Mouse (Mus musculus) stomach, postnatal 0 days (tissue): Measurements from ENCODE around the gene Ccdc39. TPM values are rescaled to one million over a fixed set of nuclear protein-coding genes. Genes with fewer than 3 reads are reported as not detected.

Source experiments
- ATAC-seq: fragments of 200-750 bp; cut with Nextera tagmentation; 2 replicates; pipeline ENCODE4 v1.8.0; 2017; ENCODE audit not compliant: low FRiP score, low TSS enrichment
- DNase-seq: peaks from one replicate; pipeline ENCODE4 v3.0.0-alpha.2; 2016; ENCODE audit warnings: low spot score
- H3K27ac ChIP-seq: fragments of 300-500 bp; sonication (generic); replicated peaks from 2 replicates; pipeline ENCODE4 v1.5.1; 2014; ENCODE audit warnings: mild to moderate bottlenecking, control low read depth
- H3K27me3 ChIP-seq: fragments of 300-500 bp; sonication (generic); 2 replicates; pipeline ENCODE4 v1.6.1; 2014; ENCODE audit warnings: low read length; ENCODE audit not compliant: control insufficient read depth, insufficient read depth
- H3K36me3 ChIP-seq: fragments of 300-500 bp; sonication (generic); 2 replicates; pipeline ENCODE4 v1.6.1; 2014; ENCODE audit warnings: low read length, mixed read lengths; ENCODE audit not compliant: control insufficient read depth, insufficient read depth
- H3K4me1 ChIP-seq: fragments of 300-500 bp; sonication (generic); replicated peaks from 2 replicates; pipeline ENCODE4 v1.6.1; 2014; ENCODE audit warnings: antibody characterized with exemption; ENCODE audit not compliant: control insufficient read depth, insufficient read depth
- H3K4me2 ChIP-seq: fragments of 300-500 bp; sonication (generic); replicated peaks from 2 replicates; pipeline ENCODE4 v1.6.1; 2014; ENCODE audit warnings: low read depth, mild to moderate bottlenecking, control low read depth, moderate library complexity
- H3K4me3 ChIP-seq: fragments of 300-500 bp; sonication (generic); 2 replicates; pipeline ENCODE4 v1.5.1; 2014; ENCODE audit warnings: low read depth, low read length, control low read depth
- H3K9ac ChIP-seq: fragments of 300-500 bp; sonication (generic); 2 replicates; pipeline ENCODE4 v1.6.1; 2014; ENCODE audit warnings: mild to moderate bottlenecking, low read length, control low read depth, mixed read lengths
- H3K9me3 ChIP-seq: fragments of 300-500 bp; sonication (generic); 2 replicates; pipeline ENCODE4 v1.6.1; 2016; ENCODE audit warnings: low read length; ENCODE audit not compliant: control insufficient read depth
- CTCF ChIP-seq: IDR thresholded peaks from 2 replicates; pipeline ENCODE4 v1.5.1; 2016; ENCODE audit warnings: antibody characterized with exemption, low read depth, mild to moderate bottlenecking, moderate library complexity
- EP300 ChIP-seq: optimal IDR thresholded peaks from 2 replicates; pipeline ENCODE3; 2016; ENCODE audit warnings: antibody characterized with exemption
- WGBS: fragments of 180-500 bp; shearing (Covaris S2); extraction: QIAGEN DNeasy Blood & Tissue Kit; methylation state at CpG from one replicate; pipeline ENCODE4 v1.1.7; 2014; 5-methylcytosine and 5-hydroxymethylcytosine counted together
- polyA plus RNA-seq: library from polyadenylated mRNA; unstranded; fragments of >200 nt; fragmentation: Nextera tagmentation; extraction: Ambion mirVana; gene quantifications from 2 replicates; pipeline ENCODE4 v1.2.1, GENCODE M21; 2015

Ccdc39 gene
- polyA plus RNA-seq, 1 experiment from 2014 or later = 0.80 TPM

DNA sequence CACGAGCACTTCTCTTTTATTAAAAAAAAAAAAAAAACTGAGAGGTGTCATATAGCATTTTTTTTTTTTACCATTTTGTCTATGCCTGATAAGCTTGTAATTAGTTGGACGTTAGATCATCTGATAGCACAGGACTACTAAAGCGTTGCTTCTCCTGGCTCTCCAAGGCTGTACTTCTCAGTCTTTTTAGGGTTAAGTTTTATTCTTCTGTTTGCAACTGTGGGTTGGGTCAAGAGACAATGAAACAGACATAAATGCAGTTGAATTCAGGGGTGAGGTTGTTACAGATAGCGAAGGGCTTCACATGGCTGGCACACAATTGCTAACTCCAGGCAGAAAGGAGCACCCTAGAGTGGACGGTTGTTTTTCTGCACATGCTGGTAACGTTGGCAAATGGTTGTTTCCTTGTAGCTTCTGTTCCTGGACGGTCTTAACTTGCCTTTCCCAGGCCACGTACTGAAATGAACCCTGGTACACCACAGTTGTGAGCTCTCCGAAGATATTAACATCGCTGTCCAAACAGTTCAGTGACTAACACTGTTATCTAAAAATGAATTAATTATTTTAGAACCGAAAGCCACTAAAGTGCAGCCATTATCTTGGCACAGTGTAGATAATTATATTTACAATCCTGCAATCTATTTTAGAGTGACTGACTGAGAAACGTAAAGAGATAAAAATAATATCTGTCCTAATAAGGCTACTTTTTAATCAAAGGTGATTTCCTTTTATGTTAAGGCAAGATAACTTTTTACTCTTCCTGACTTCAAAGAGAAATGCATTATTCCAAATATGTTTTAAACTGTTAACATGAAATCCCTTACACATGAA is 30.6 kb upstream of the Ccdc39 start:
- H3K27me3 ChIP-seq = no peaks in the 10 kb centered on the region
- no peaks in the 10 kb centered on the region for H3K36me3 ChIP-seq
- H3K4me1 ChIP-seq = no peaks in the 10 kb centered on the region
- ATAC-seq (0 out of 2 replicates have a peak, but pooled peaks have one; percentile 42), DNase-seq (peak; percentile 19)
- WGBS = 38% methylated on average over 12 of the region's 12 CpGs
- H3K4me2 ChIP-seq = no peak overlapping the region
- no peak overlapping the region for H3K27ac ChIP-seq
- no peak overlapping the region for H3K4me3 ChIP-seq
- H3K9ac ChIP-seq = no peak overlapping the region
- TF ChIP-seq EP300 = no peak
- H3K9me3 ChIP-seq = no peaks in the 10 kb centered on the region

DNA sequence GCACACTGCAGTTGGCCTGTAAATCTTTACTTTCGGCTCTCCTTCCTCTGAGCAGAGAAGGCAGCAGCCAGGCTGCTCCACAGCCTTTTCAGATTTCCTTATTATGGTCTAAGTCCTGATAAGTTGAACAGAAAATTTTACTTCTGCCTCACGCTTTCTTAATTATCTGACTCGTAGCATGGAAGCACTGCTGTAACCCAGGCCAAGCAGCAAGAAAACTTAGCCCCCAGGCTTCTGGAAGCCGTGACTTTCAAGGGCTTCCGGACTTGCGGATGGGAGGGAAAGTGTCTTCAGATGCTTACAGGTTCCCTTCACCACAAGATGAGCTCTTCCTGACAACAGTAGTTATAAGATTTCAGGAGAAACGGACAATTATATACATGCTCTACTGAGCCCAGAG is 29.7 kb upstream of the Ccdc39 start:
- no peak overlapping the region for H3K27ac ChIP-seq
- TF ChIP-seq EP300 (no peak), CTCF (no peak)
- no peak overlapping the region for H3K4me3 ChIP-seq
- ATAC-seq = no peak
- H3K36me3 ChIP-seq = no peaks in the 10 kb centered on the region
- 77% methylated on average over 7 of the region's 7 CpGs for WGBS
- no peaks in the 10 kb centered on the region for H3K4me1 ChIP-seq
- no peaks in the 10 kb centered on the region for H3K9me3 ChIP-seq
- no peak for DNase-seq
- H3K27me3 ChIP-seq = no peaks in the 10 kb centered on the region
- no peak overlapping the region for H3K9ac ChIP-seq
- H3K4me2 ChIP-seq = no peak overlapping the region

- no peaks in the 10 kb centered on the region for H3K36me3 ChIP-seq
- DNase-seq = no peak
- H3K9me3 ChIP-seq = no peaks in the 10 kb centered on the region
- H3K27me3 ChIP-seq = no peaks in the 10 kb centered on the region
- TF ChIP-seq EP300 (no peak), CTCF (no peak)
- H3K9ac ChIP-seq = no peak overlapping the region
- no peak overlapping the region for H3K27ac ChIP-seq
- H3K4me1 ChIP-seq = no peaks in the 10 kb centered on the region
- H3K4me2 ChIP-seq = no peak overlapping the region
- WGBS = 77% methylated on average over 8 of the region's 8 CpGs
- no peak overlapping the region for H3K4me3 ChIP-seq
- no peak for ATAC-seq
These were observed 29.3 kb upstream of the Ccdc39 start for GRCm38 (mm10) chr3:33873366-33873765.

DNA sequence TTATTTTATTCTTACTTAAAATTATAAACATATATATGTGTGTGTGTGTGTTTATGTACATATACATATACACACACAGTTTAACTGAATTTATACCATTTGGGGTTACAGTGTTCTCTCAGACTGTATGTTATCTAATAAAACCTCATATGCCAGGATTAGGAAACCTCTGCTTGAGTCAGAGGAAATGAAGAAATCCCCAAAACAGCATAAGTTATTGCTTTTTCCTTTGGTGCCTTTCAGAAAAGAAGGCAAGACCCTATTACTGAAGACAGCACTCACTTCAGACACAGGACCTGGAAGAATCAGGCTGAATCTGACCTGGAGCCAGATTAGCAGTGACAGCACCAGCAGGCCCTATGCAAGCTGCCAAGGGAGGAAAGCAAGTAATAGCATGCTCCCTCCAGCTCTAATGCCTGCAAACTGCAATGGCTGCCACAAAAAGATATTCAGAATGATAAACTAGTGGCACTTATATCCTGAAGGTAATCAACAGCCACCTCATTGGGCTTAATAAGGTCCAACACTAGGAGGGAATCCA is 20.0 kb upstream of the Ccdc39 start:
- no peak for ATAC-seq
- H3K36me3 ChIP-seq = no peaks in the 10 kb centered on the region
- H3K9ac ChIP-seq = no peak overlapping the region
- H3K27me3 ChIP-seq = no peaks in the 10 kb centered on the region
- no peaks in the 10 kb centered on the region for H3K4me1 ChIP-seq
- DNase-seq = no peak
- no peak overlapping the region for H3K4me2 ChIP-seq
- no peak overlapping the region for H3K27ac ChIP-seq
- no peak overlapping the region for H3K4me3 ChIP-seq
- TF ChIP-seq EP300 (no peak), CTCF (no peak)
- H3K9me3 ChIP-seq = no peaks in the 10 kb centered on the region

- Histone ChIP-seq H3K9me3 (no peaks in the 10 kb centered on the region), H3K36me3 (no peaks in the 10 kb centered on the region), H3K27me3 (no peaks in the 10 kb centered on the region), H3K9ac (no peak overlapping the region), H3K27ac (no peak overlapping the region), H3K4me1 (no peaks in the 10 kb centered on the region), H3K4me3 (no peak overlapping the region), H3K4me2 (no peak overlapping the region)
- WGBS = 80% methylated on average over 3 of the region's 3 CpGs
- DNase-seq (no peak), ATAC-seq (no peak)
- TF ChIP-seq EP300 (no peak), CTCF (no peak)
These were observed 14.8 kb upstream of the Ccdc39 start for GRCm38 (mm10) chr3:33858939-33859338.

- no peak for TF ChIP-seq EP300
- peak; percentile 65 for TF ChIP-seq CTCF
- Histone ChIP-seq H3K4me1 (no peaks in the 10 kb centered on the region), H3K4me2 (no peak overlapping the region), H3K9ac (no peak overlapping the region), H3K4me3 (no peak overlapping the region), H3K9me3 (no peaks in the 10 kb centered on the region), H3K27me3 (no peaks in the 10 kb centered on the region), H3K27ac (no peak overlapping the region), H3K36me3 (no peaks in the 10 kb centered on the region)
- ATAC-seq = no peak
- 58% methylated on average over 1 of the region's 1 CpGs for whole genome bisulfite sequencing
- no peak for DNase-seq
These were observed 9.0 kb upstream of the Ccdc39 start for GRCm38 (mm10) chr3:33853062-33853461.
